Mouse (Mus musculus) olfactory bulb, adult 2 months (tissue): Measurements from ENCODE around the gene Hsp90b1. TPM values are rescaled to one million over a fixed set of nuclear protein-coding genes. Genes with fewer than 3 reads are reported as not detected.
"Not testable (repeated sequence)": the region's sequence is repeated elsewhere in the genome, so short reads cannot be mapped to it uniquely, and the experiment has no call there.

Experiments
- H3K27ac ChIP-seq: fragments of 200-500 bp; 2 replicates; pipeline ENCODE4 v1.5.1; 2012; ENCODE audit warnings: low read depth, low read length; ENCODE audit not compliant: insufficient read depth
- H3K4me1 ChIP-seq: fragments of 200-500 bp; 2 replicates; pipeline ENCODE4 v1.6.1; 2012; ENCODE audit warnings: low read length; ENCODE audit not compliant: control insufficient read depth, insufficient read depth
- H3K4me3 ChIP-seq: fragments of 200-500 bp; 2 replicates; pipeline ENCODE4 v1.5.1; 2012; ENCODE audit warnings: mild to moderate bottlenecking, low read depth, low read length, moderate library complexity; ENCODE audit not compliant: insufficient read depth
- CTCF ChIP-seq: fragments of 200-500 bp; IDR thresholded peaks from 2 replicates; pipeline ENCODE4 v1.5.1; 2012; ENCODE audit warnings: low read depth, mild to moderate bottlenecking, low read length, moderate library complexity; ENCODE audit not compliant: insufficient read depth
- POLR2A ChIP-seq: fragments of 200-500 bp; IDR thresholded peaks from 2 replicates; pipeline ENCODE4 v1.6.1; 2012; ENCODE audit warnings: mild to moderate bottlenecking, low read depth, low read length, moderate library complexity; ENCODE audit not compliant: insufficient read depth
- WGBS: fragments of 180-500 bp; shearing (Covaris S2); methylation state at CpG from one replicate; pipeline ENCODE4 v1.1.7; 2018; 5-methylcytosine and 5-hydroxymethylcytosine counted together
- polyA plus RNA-seq: library from polyadenylated mRNA; stranded (reverse); fragments of >200 nt; gene quantifications from 2 replicates; pipeline ENCODE4 v1.2.4, GENCODE M21; 2012; ENCODE audit warnings: low replicate concordance; ENCODE audit not compliant: missing spikeins, insufficient read depth, insufficient read length

Gene Hsp90b1
- polyA plus RNA-seq, 1 experiment = not detected

DNA sequence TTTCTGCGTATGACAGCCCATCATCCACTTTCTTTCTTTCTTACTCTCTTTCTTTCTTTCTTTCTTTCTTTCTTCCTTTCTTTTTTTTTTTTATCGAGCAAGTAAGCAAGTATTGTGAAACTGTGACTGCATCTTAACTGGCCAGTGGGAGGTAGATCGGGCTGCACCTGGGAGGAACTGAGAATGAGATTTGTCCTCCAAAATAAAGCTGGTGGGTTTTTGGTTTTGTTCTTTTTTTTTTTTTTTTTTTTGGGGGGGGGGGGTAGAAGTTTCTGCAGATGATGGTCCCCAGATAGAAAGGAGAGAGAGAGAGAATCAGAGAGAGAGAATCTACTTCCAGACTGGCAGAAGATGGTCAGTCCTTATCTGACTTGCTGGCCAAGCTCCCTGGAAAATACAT lies 1.8 kb upstream of the Hsp90b1 start:
- TF ChIP-seq CTCF = no peak
- no peak for TF ChIP-seq POLR2A
- Histone ChIP-seq H3K4me1 (peaks cover 4% of the 10 kb centered on the region; the same call in 1 of the 2 replicates), H3K4me3 (no peak overlapping the region), H3K27ac (no peak overlapping the region)
- 82% methylated on average over 3 of the region's 3 CpGs for WGBS

DNA sequence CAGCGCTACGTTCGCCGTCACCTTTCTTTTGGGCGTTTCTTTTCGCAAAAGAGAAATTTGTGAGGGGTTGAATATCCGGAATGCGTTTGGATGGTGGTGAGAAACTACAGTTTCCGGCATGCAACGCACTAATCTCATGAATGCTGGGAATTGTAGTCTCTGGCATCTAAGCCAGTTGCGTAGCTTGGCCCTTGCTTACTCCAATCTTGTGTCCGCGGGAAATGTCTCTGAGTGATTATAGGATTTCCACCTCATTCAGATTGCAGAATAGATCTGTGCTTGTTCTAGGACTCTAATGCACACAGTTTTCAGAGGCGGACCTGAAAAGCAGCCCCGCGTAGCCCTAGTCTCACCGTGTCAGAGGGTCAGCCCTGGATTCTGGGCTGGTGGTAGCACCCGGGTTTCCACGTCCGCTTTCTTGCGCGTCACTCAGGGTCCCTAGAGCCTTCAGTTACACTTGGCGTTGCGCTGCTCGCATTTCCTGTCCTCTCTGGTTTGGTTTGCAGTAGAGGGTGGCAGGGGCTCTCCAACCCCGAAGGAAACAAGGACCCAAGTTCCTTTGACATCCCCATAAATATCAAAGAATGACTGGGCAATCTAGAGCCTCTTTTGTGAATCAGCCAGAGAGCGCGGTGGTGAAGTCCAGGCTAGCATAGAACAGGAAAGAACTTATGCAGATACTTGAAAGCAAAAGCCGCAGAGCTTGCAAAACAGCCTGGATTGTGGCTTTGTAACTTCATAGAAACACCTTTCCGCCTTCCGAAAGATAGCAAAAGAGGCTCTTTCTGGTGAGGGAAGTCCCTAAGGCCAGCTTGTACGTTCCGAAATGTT lies 828 bp upstream of the Hsp90b1 start:
- Histone ChIP-seq H3K4me3 (peak overlapping the region; percentile 81), H3K4me1 (peaks cover 4% of the 10 kb centered on the region; the same call in 1 of the 2 replicates), H3K27ac (peak overlapping the region; percentile 95)
- TF ChIP-seq POLR2A (0 out of 2 replicates have a peak, but pooled peaks have one; percentile 36), CTCF (no peak)
- WGBS = 3% methylated on average over 33 of the region's 33 CpGs

DNA sequence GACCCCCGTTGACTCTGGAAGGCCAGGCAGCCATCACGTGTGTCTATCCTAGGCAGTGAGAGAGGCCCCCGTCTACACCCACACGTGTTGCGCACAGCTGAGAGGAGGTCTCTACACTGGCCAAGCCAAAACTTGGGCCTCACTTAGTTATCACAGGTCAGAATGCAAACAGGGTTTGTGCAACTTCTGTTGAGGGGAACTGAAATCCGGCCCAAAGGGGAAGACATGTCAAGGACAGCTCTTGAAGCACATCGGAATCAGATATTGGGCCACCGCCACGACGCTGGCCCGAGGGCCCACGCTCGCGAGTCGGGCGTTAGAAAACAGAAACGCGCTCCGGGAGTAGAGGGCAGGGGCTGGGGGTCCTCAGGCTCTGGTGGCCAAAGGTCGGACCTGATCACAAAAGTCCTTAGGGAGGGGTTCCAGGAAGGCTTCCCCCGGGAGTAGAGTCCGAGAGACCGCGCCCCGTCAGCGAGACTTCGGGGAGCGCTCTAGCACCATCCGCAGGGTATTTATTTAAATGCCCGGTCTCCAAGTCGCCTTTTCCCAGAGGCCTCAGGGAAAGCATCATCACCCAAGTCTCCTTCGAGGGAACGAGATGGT lies 619 bp downstream of the Hsp90b1 start:
- under 1% methylated on average over 33 of the region's 33 CpGs for WGBS
- peaks cover 4% of the 10 kb centered on the region; the same call in 1 of the 2 replicates for H3K4me1 ChIP-seq
- peak overlapping the region; percentile 81 for H3K4me3 ChIP-seq
- H3K27ac ChIP-seq = peak overlapping the region; percentile 84
- TF ChIP-seq POLR2A (no peak), CTCF (no peak)

DNA sequence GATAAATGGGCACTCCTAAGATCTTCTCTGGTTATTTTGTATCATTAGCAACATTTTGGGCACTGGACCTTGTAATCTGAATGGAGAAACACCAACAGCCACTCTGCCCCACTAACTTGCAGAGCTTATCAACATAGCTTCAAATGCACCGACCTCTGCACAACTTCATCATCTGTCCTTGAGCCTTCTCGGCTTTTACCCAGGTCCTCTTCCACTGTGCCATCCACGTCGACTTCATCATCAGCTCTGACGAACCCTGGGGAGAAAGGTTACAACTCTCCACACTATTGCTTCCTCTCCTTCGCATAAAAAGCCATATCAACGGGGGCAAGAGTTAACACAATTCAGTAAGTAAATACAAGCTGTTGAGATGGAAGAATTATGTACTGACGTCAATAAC lies 1.2 kb downstream of the Hsp90b1 start:
- Histone ChIP-seq H3K4me1 (peaks cover 4% of the 10 kb centered on the region; the same call in 1 of the 2 replicates), H3K4me3 (peak overlapping the region; percentile 81), H3K27ac (no peak overlapping the region)
- TF ChIP-seq CTCF (no peak), POLR2A (no peak)
- WGBS = 2% methylated on average over 8 of the region's 8 CpGs

DNA sequence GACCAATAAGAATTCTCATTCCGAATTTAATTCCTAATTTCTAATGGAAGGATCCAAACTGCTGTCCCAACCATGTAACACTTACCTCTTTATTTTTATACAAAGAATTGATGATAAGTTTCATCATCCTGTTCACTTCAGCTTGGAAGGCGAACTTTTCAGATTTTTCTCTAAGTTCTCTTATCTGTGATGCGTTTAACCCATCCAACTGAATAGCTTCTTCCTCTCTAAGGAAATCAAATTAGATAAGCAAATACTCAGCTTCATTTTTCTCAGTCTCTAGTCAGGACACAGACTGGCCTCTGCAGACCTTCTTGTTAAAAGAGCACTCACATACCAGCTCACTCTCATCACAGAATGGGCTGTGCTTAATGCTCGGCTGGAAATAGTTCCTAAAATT lies 1.9 kb downstream of the Hsp90b1 start:
- 65% methylated on average over 4 of the region's 4 CpGs for WGBS
- no peak for TF ChIP-seq CTCF
- no peak overlapping the region for H3K27ac ChIP-seq
- H3K4me1 ChIP-seq = peaks cover 4% of the 10 kb centered on the region; the same call in 1 of the 2 replicates
- H3K4me3 ChIP-seq = no peak overlapping the region

DNA sequence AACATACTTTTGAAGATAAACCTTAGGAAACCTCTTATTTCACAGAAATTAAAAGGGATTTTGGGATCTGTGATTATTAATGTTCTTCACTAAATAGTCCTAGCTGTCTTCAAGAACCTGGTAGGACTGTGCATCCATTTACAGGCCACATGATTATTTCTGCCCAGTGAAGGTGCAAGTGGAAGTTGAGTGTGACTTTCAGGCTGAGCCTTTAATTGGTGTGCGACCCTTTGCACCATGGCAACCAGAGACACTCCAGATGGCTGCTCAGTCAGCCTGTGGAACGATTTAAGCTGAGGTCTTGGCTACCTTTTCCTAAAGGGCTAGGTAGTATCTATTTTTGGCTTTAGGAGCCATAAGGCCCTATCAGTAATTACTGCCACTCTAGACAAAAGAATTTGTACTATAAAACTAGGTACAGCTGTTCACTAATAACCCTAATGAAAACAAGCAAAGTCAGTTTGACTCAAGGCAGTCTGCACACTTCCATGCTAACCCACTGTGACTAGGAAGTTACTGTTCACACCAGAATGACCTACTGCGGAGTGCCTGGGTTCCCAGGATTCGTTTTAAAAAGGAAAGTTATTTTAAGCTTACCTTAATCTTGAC lies 2.9 kb downstream of the Hsp90b1 start:
- H3K4me1 ChIP-seq = peaks cover 4% of the 10 kb centered on the region; the same call in 1 of the 2 replicates
- no peak overlapping the region for H3K27ac ChIP-seq
- TF ChIP-seq CTCF (no peak), POLR2A (no peak)
- no peak overlapping the region for H3K4me3 ChIP-seq
- WGBS = 48% methylated on average over 4 of the region's 4 CpGs

DNA sequence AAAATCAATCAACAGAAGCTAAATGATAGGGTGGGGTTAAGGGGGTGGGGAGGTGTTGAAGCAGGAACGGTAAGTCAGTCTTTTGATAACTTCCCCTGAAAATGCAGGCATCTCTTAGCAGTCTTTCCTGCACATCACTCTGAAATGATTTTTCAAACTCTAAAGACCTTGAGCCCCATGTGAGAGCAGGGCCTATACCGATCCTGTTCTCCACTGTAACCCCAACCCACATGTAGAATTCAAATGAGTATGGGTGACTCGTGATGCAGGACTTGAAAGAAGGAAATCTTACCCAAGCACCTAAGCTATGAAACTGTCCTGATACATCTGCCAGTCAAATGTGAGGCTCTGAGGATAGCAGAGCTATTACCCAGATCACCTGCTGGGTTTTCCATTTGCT lies 4.3 kb downstream of the Hsp90b1 start:
- H3K4me3 ChIP-seq = no peak overlapping the region
- H3K4me1 ChIP-seq = peaks cover 4% of the 10 kb centered on the region; the same call in 1 of the 2 replicates

DNA sequence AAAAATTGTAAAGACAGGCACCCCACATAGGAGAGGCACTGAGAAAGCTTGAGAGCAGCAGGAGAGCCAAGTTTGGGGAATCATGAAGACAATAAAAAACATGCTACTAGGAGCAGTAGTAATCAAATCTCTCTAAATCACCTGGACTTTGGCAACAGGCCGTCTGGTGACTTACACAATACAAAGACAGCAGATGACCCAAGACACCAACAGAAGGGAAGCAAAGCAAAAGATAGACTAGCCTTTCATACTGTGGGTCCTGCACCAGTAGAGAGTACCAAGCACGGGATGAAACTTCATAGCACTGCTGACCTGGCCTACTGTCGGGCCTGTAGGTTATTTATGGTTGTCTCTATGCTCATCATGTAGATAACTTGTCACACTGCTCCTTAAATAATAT lies 5.1 kb downstream of the Hsp90b1 start:
- Histone ChIP-seq H3K4me3 (no peak overlapping the region), H3K4me1 (peaks cover 4% of the 10 kb centered on the region; the same call in 1 of the 2 replicates), H3K27ac (no peak overlapping the region)
- 69% methylated on average over 3 of the region's 3 CpGs for WGBS
- no peak for TF ChIP-seq POLR2A
- TF ChIP-seq CTCF = no peak

More for the DNA sequence above, 4.3 kb downstream of the Hsp90b1 start:
- WGBS = 39% methylated on average over 3 of the region's 3 CpGs
- no peak overlapping the region for H3K27ac ChIP-seq
- TF ChIP-seq CTCF (no peak), POLR2A (no peak)

DNA sequence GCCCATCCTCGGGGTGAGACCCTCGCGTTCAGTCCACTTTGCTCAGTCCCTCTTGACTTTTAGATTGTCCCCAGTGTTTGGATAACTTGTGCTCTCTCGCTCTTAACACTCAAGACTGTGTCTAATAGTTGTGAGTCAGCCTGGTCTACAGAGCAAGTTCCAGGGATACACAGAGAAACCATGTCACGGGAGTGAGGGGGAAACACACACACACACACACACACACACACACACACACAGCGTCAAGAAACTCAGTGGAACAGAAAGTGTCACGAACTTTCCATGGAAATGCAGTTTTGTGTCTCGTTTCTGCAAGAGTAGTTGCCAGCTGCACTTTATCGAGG lies 19.3 kb downstream of the Hsp90b1 start:
- peak overlapping the region; percentile 92 for H3K4me3 ChIP-seq
- 9% methylated on average over 9 of the region's 9 CpGs for WGBS
- not testable (repeated sequence) for H3K4me1 ChIP-seq, H3K27ac ChIP-seq
